Mouse (Mus musculus): ENCODE measurements around the gene Btg2. TPM values are rescaled to one million over a fixed set of nuclear protein-coding genes. Genes with fewer than 3 reads are reported as not detected.
A peak's percentile ranks its signal among the peaks of the same experiment; 100 is the strongest.

Btg2 gene
- polyA plus RNA-seq, 1 experiment from 2014 or later: 36.9 TPM

GRCm38 (mm10) chr1:134044805-134045204 lies 34.1 kb downstream of the Btg2 start:
- no peak overlapping the region for H3K4me3 ChIP-seq (ENCODE audit: control insufficient read depth in 1 of 2, insufficient read depth in 1 of 2, low read depth in 1 of 2, low read length in 2 of 2)
- H3K36me3 ChIP-seq (ENCODE audit: control insufficient read depth, insufficient read depth, low read length): no peaks in the 10 kb centered on the region
- H3K9me3 ChIP-seq (ENCODE audit: control insufficient read depth, low read length): no peaks in the 10 kb centered on the region
- no peak overlapping the region for H3K4me2 ChIP-seq (ENCODE audit: low read length)
- no peak overlapping the region for H3K27ac ChIP-seq (replicated peaks in 1 of 2; ENCODE audit: control insufficient read depth in 1 of 2, insufficient read depth in 1 of 2, low read depth in 2 of 2, low read length in 2 of 2)
- WGBS: 83% methylated on average over 6 of the region's 6 CpGs
- H3K27me3 ChIP-seq (ENCODE audit: control insufficient read depth, insufficient read depth, low read length): no peaks in the 10 kb centered on the region
- H3K4me1 ChIP-seq (ENCODE audit: control insufficient read depth in 2 of 2, insufficient read depth in 2 of 2, low read length in 2 of 2): peaks cover 7 to 8% of the 10 kb centered on the region in 2 experiments; a peak in 3 of 4 replicates
- H3K9ac ChIP-seq (ENCODE audit: low read length): no peak overlapping the region
- no peak for ATAC-seq (ENCODE audit: insufficient number of reproducible peaks, insufficient read depth, low FRiP score, low read depth)

GRCm38 (mm10) chr1:134042341-134042740 lies 36.6 kb downstream of the Btg2 start:
- no peak overlapping the region for H3K9ac ChIP-seq (ENCODE audit: low read length)
- H3K36me3 ChIP-seq (ENCODE audit: control insufficient read depth, insufficient read depth, low read length): no peaks in the 10 kb centered on the region
- no peak for ATAC-seq (ENCODE audit: insufficient number of reproducible peaks, insufficient read depth, low FRiP score, low read depth)
- H3K27ac ChIP-seq (replicated peaks in 1 of 2; ENCODE audit: control insufficient read depth in 1 of 2, insufficient read depth in 1 of 2, low read depth in 2 of 2, low read length in 2 of 2): no peak overlapping the region
- no peaks in the 10 kb centered on the region for H3K27me3 ChIP-seq (ENCODE audit: control insufficient read depth, insufficient read depth, low read length)
- no peak overlapping the region for H3K4me3 ChIP-seq (ENCODE audit: control insufficient read depth in 1 of 2, insufficient read depth in 1 of 2, low read depth in 1 of 2, low read length in 2 of 2)
- no peaks in the 10 kb centered on the region for H3K9me3 ChIP-seq (ENCODE audit: control insufficient read depth, low read length)
- 44% methylated on average over 1 of the region's 1 CpGs for WGBS
- no peak overlapping the region for H3K4me2 ChIP-seq (ENCODE audit: low read length)
- peaks cover 10% of the 10 kb centered on the region in 2 experiments for H3K4me1 ChIP-seq (ENCODE audit: control insufficient read depth in 2 of 2, insufficient read depth in 2 of 2, low read length in 2 of 2)

- no peaks in the 10 kb centered on the region for H3K9me3 ChIP-seq (ENCODE audit: control insufficient read depth, low read length)
- no peak overlapping the region for H3K4me2 ChIP-seq (ENCODE audit: low read length)
- no peak for ATAC-seq (ENCODE audit: insufficient number of reproducible peaks, insufficient read depth, low FRiP score, low read depth)
- no peaks in the 10 kb centered on the region for H3K36me3 ChIP-seq (ENCODE audit: control insufficient read depth, insufficient read depth, low read length)
- WGBS: 82% methylated on average over 2 of the region's 2 CpGs
- H3K27ac ChIP-seq (replicated peaks in 1 of 2; ENCODE audit: control insufficient read depth in 1 of 2, insufficient read depth in 1 of 2, low read depth in 2 of 2, low read length in 2 of 2): no peak overlapping the region
- H3K4me3 ChIP-seq (ENCODE audit: control insufficient read depth in 1 of 2, insufficient read depth in 1 of 2, low read depth in 1 of 2, low read length in 2 of 2): no peak overlapping the region
- H3K27me3 ChIP-seq (ENCODE audit: control insufficient read depth, insufficient read depth, low read length): no peaks in the 10 kb centered on the region
- peaks cover 14 to 15% of the 10 kb centered on the region in 2 experiments for H3K4me1 ChIP-seq (ENCODE audit: control insufficient read depth in 2 of 2, insufficient read depth in 2 of 2, low read length in 2 of 2)
- H3K9ac ChIP-seq (ENCODE audit: low read length): no peak overlapping the region
Observed at GRCm38 (mm10) chr1:134041900-134042299, 37.0 kb downstream of the Btg2 start.

- no peak for ATAC-seq (ENCODE audit: insufficient number of reproducible peaks, insufficient read depth, low FRiP score, low read depth)
- Histone ChIP-seq H3K4me2 (ENCODE audit: low read length) (no peak overlapping the region), H3K36me3 (ENCODE audit: control insufficient read depth, insufficient read depth, low read length) (no peaks in the 10 kb centered on the region), H3K27ac (replicated peaks in 1 of 2; ENCODE audit: control insufficient read depth in 1 of 2, insufficient read depth in 1 of 2, low read depth in 2 of 2, low read length in 2 of 2) (no peak overlapping the region), H3K4me3 (ENCODE audit: control insufficient read depth in 1 of 2, insufficient read depth in 1 of 2, low read depth in 1 of 2, low read length in 2 of 2) (no peak overlapping the region), H3K9me3 (ENCODE audit: control insufficient read depth, low read length) (no peaks in the 10 kb centered on the region), H3K4me1 (ENCODE audit: control insufficient read depth in 2 of 2, insufficient read depth in 2 of 2, low read length in 2 of 2) (peaks cover 12 to 15% of the 10 kb centered on the region in 2 experiments), H3K27me3 (ENCODE audit: control insufficient read depth, insufficient read depth, low read length) (no peaks in the 10 kb centered on the region), H3K9ac (ENCODE audit: low read length) (no peak overlapping the region)
- 82% methylated on average over 2 of the region's 2 CpGs for whole genome bisulfite sequencing
Observed at GRCm38 (mm10) chr1:134039361-134039760, 39.6 kb downstream of the Btg2 start.

- Histone ChIP-seq H3K4me2 (ENCODE audit: low read length) (no peak overlapping the region), H3K9ac (ENCODE audit: low read length) (no peak overlapping the region), H3K4me3 (ENCODE audit: control insufficient read depth in 1 of 2, insufficient read depth in 1 of 2, low read depth in 1 of 2, low read length in 2 of 2) (no peak overlapping the region), H3K9me3 (ENCODE audit: control insufficient read depth, low read length) (no peaks in the 10 kb centered on the region), H3K4me1 (ENCODE audit: control insufficient read depth in 2 of 2, insufficient read depth in 2 of 2, low read length in 2 of 2) (peaks cover 12% of the 10 kb centered on the region in 2 experiments), H3K27ac (replicated peaks in 1 of 2; ENCODE audit: control insufficient read depth in 1 of 2, insufficient read depth in 1 of 2, low read depth in 2 of 2, low read length in 2 of 2) (0 out of 4 replicates have a peak overlapping the region, but pooled peaks of 1 of the 2 experiments have one; percentile 34), H3K27me3 (ENCODE audit: control insufficient read depth, insufficient read depth, low read length) (no peaks in the 10 kb centered on the region), H3K36me3 (ENCODE audit: control insufficient read depth, insufficient read depth, low read length) (no peaks in the 10 kb centered on the region)
- 78% methylated on average over 4 of the region's 4 CpGs for WGBS
- no peak for ATAC-seq (ENCODE audit: insufficient number of reproducible peaks, insufficient read depth, low FRiP score, low read depth)
Observed at GRCm38 (mm10) chr1:134038336-134038735, 40.6 kb downstream of the Btg2 start.

GRCm38 (mm10) chr1:134037172-134037571 lies 41.7 kb downstream of the Btg2 start, which contains the start of gene Fmod:
Gene Fmod (plus strand): TSS chr1:134037254.
- H3K9me3 ChIP-seq (ENCODE audit: control insufficient read depth, low read length): no peaks in the 10 kb centered on the region
- 15% methylated on average over 9 of the region's 9 CpGs for WGBS
- peaks cover 9 to 12% of the 10 kb centered on the region in 2 experiments for H3K4me1 ChIP-seq (ENCODE audit: control insufficient read depth in 2 of 2, insufficient read depth in 2 of 2, low read length in 2 of 2)
- H3K27me3 ChIP-seq (ENCODE audit: control insufficient read depth, insufficient read depth, low read length): no peaks in the 10 kb centered on the region
- H3K27ac ChIP-seq (replicated peaks in 1 of 2; ENCODE audit: control insufficient read depth in 1 of 2, insufficient read depth in 1 of 2, low read depth in 2 of 2, low read length in 2 of 2): peak within 1 kb of the TSS; percentile 34 to 64
- no peak; the same call in 1 of the 2 replicates for ATAC-seq (ENCODE audit: insufficient number of reproducible peaks, insufficient read depth, low FRiP score, low read depth)
- H3K4me2 ChIP-seq (ENCODE audit: low read length): peak within 1 kb of the TSS; percentile 43
- no peak within 1 kb of the TSS for H3K9ac ChIP-seq (ENCODE audit: low read length)
- 0 out of 4 replicates have a peak within 1 kb of the TSS, but pooled peaks have one; percentile 1 to 10 for H3K4me3 ChIP-seq (ENCODE audit: control insufficient read depth in 1 of 2, insufficient read depth in 1 of 2, low read depth in 1 of 2, low read length in 2 of 2)
- H3K36me3 ChIP-seq (ENCODE audit: control insufficient read depth, insufficient read depth, low read length): no peaks in the 10 kb centered on the region

- H3K4me3 ChIP-seq (ENCODE audit: control insufficient read depth in 1 of 2, insufficient read depth in 1 of 2, low read depth in 1 of 2, low read length in 2 of 2): no peak overlapping the region
- 63% methylated on average over 2 of the region's 2 CpGs for WGBS
- peak overlapping the region; percentile 43 for H3K4me2 ChIP-seq (ENCODE audit: low read length)
- no peaks in the 10 kb centered on the region for H3K9me3 ChIP-seq (ENCODE audit: control insufficient read depth, low read length)
- no peak overlapping the region for H3K9ac ChIP-seq (ENCODE audit: low read length)
- peak overlapping the region; percentile 34 to 52; a peak in 2 of 4 replicates for H3K27ac ChIP-seq (replicated peaks in 1 of 2; ENCODE audit: control insufficient read depth in 1 of 2, insufficient read depth in 1 of 2, low read depth in 2 of 2, low read length in 2 of 2)
- H3K27me3 ChIP-seq (ENCODE audit: control insufficient read depth, insufficient read depth, low read length): no peaks in the 10 kb centered on the region
- no peaks in the 10 kb centered on the region for H3K36me3 ChIP-seq (ENCODE audit: control insufficient read depth, insufficient read depth, low read length)
- peaks cover 9 to 12% of the 10 kb centered on the region in 2 experiments for H3K4me1 ChIP-seq (ENCODE audit: control insufficient read depth in 2 of 2, insufficient read depth in 2 of 2, low read length in 2 of 2)
- ATAC-seq (ENCODE audit: insufficient number of reproducible peaks, insufficient read depth, low FRiP score, low read depth): no peak
Observed at GRCm38 (mm10) chr1:134036492-134036891, 42.4 kb downstream of the Btg2 start.
